Mouse (Mus musculus) liver, adult 2 months (tissue): ENCODE measurements around the gene Slc39a1. TPM values are rescaled to one million over a fixed set of nuclear protein-coding genes. Genes with fewer than 3 reads are reported as not detected.

Source experiments
- DNase-seq: peaks from one replicate; pipeline ENCODE4 v3.0.0-alpha.2; 2011; ENCODE audit warnings: low read depth, low spot score; ENCODE audit errors: extremely low read depth
- H3K27ac ChIP-seq: fragments of 200-500 bp; replicated peaks from 2 replicates; pipeline ENCODE4 v1.5.1; 2012; ENCODE audit warnings: low read depth, mild to moderate bottlenecking, control low read depth, inconsistent platforms, low read length; ENCODE audit not compliant: insufficient read depth
- H3K27me3 ChIP-seq: fragments of 200-500 bp; 2 replicates; pipeline ENCODE4 v1.6.1; 2012; ENCODE audit warnings: mild to moderate bottlenecking, moderate library complexity, low read length, inconsistent platforms; ENCODE audit not compliant: control insufficient read depth, insufficient read depth
- H3K36me3 ChIP-seq: fragments of 200-500 bp; 2 replicates; pipeline ENCODE4 v1.6.1; 2012; ENCODE audit warnings: low read length, inconsistent platforms; ENCODE audit not compliant: control insufficient read depth, insufficient read depth
- H3K4me1 ChIP-seq: fragments of 200-500 bp; 2 replicates; pipeline ENCODE4 v1.6.1; 2011; ENCODE audit warnings: low read length; ENCODE audit not compliant: control insufficient read depth, insufficient read depth
- H3K4me3 ChIP-seq: fragments of 200-500 bp; 2 replicates; pipeline ENCODE4 v1.5.1; 2011; ENCODE audit warnings: low read depth, mild to moderate bottlenecking, control low read depth, low read length, moderate library complexity; ENCODE audit not compliant: insufficient read depth
- H3K79me2 ChIP-seq: fragments of 200-500 bp; 2 replicates; pipeline ENCODE4 v1.6.1; 2012; ENCODE audit warnings: inconsistent platforms, mild to moderate bottlenecking, low read length, moderate library complexity; ENCODE audit not compliant: control insufficient read depth, insufficient read depth
- H3K9ac ChIP-seq: fragments of 200-500 bp; 2 replicates; pipeline ENCODE4 v1.6.1; 2012; ENCODE audit warnings: low read depth, mild to moderate bottlenecking, control low read depth, inconsistent platforms, low read length
- CTCF ChIP-seq: fragments of 200-500 bp; IDR thresholded peaks from 2 replicates; pipeline ENCODE4 v1.5.1; 2011; ENCODE audit warnings: low read depth, low read length, control low read depth
- POLR2A ChIP-seq: fragments of 200-500 bp; IDR thresholded peaks from 2 replicates; pipeline ENCODE4 v1.6.1; 2011; ENCODE audit warnings: low read length, control low read depth; ENCODE audit not compliant: insufficient read depth; ENCODE audit errors: extremely low read depth
- WGBS: fragments of 180-500 bp; shearing (Covaris S2); methylation state at CpG from one replicate; pipeline ENCODE4 v1.1.7; 2018; 5-methylcytosine and 5-hydroxymethylcytosine counted together
- polyA plus RNA-seq: library from polyadenylated mRNA; depleted of rRNA; stranded (reverse); fragments of >200 nt; gene quantifications from 2 replicates; pipeline ENCODE4 v1.2.3, GENCODE M21; 2012
- total RNA-seq: library from RNA; depleted of rRNA; stranded (reverse); fragments of >200 nt; gene quantifications from 2 replicates; pipeline ENCODE4 v1.2.3, GENCODE M21; 2014

Gene Slc39a1
- total and polyA plus RNA-seq, 2 experiments = 59.3 to 68.0 TPM

- Histone ChIP-seq H3K9ac (peak overlapping the region; percentile 56), H3K27ac (peak overlapping the region; percentile 83), H3K4me1 (peaks cover 6% of the 10 kb centered on the region), H3K27me3 (no peaks in the 10 kb centered on the region), H3K4me3 (peak overlapping the region; percentile 75; the same call in 1 of the 2 replicates), H3K36me3 (no peaks in the 10 kb centered on the region), H3K79me2 (no peaks in the 10 kb centered on the region)
- TF ChIP-seq POLR2A (no peak), CTCF (no peak)
- WGBS = 3% methylated on average over 6 of the region's 6 CpGs
- DNase-seq = peak; percentile 72
Observed at GRCm38 (mm10) chr3:90220088-90220487, 27.9 kb upstream of the Slc39a1 start.

- H3K9ac ChIP-seq = peak overlapping the region; percentile 76
- peak; percentile 63 for DNase-seq
- H3K4me3 ChIP-seq = peak overlapping the region; percentile 75
- WGBS = under 1% methylated on average over 19 of the region's 20 CpGs
- no peaks in the 10 kb centered on the region for H3K79me2 ChIP-seq
- TF ChIP-seq CTCF (no peak), POLR2A (peak; percentile 49; the same call in 1 of the 2 replicates)
- H3K4me1 ChIP-seq = peaks cover 6% of the 10 kb centered on the region
- no peaks in the 10 kb centered on the region for H3K36me3 ChIP-seq
- H3K27ac ChIP-seq = peak overlapping the region; percentile 83
- H3K27me3 ChIP-seq = no peaks in the 10 kb centered on the region
Observed at GRCm38 (mm10) chr3:90220531-90220951, 27.4 kb upstream of the Slc39a1 start.

GRCm38 (mm10) chr3:90221123-90221522 lies 26.8 kb upstream of the Slc39a1 start:
- TF ChIP-seq CTCF (no peak), POLR2A (no peak)
- Histone ChIP-seq H3K9ac (no peak overlapping the region), H3K36me3 (no peaks in the 10 kb centered on the region), H3K79me2 (no peaks in the 10 kb centered on the region), H3K27me3 (no peaks in the 10 kb centered on the region), H3K4me3 (no peak overlapping the region), H3K4me1 (peaks cover 6% of the 10 kb centered on the region), H3K27ac (no peak overlapping the region)
- 31% methylated on average over 5 of the region's 5 CpGs for WGBS
- DNase-seq = no peak

- no peaks in the 10 kb centered on the region for H3K36me3 ChIP-seq
- no peak for DNase-seq
- no peak overlapping the region for H3K27ac ChIP-seq
- WGBS = 66% methylated on average over 4 of the region's 4 CpGs
- no peaks in the 10 kb centered on the region for H3K79me2 ChIP-seq
- H3K4me1 ChIP-seq = peaks cover 6% of the 10 kb centered on the region
- TF ChIP-seq CTCF = no peak
- TF ChIP-seq POLR2A = no peak
- H3K27me3 ChIP-seq = no peaks in the 10 kb centered on the region
- H3K9ac ChIP-seq = no peak overlapping the region
- no peak overlapping the region for H3K4me3 ChIP-seq
Observed at GRCm38 (mm10) chr3:90222455-90222854, 25.5 kb upstream of the Slc39a1 start.

GRCm38 (mm10) chr3:90222941-90223340 lies 25.0 kb upstream of the Slc39a1 start:
- H3K27ac ChIP-seq = peak overlapping the region; percentile 6; the same call in 1 of the 2 replicates
- 79% methylated on average over 3 of the region's 3 CpGs for WGBS
- DNase-seq = no peak
- no peak for TF ChIP-seq CTCF
- TF ChIP-seq POLR2A = no peak
- no peaks in the 10 kb centered on the region for H3K36me3 ChIP-seq
- H3K4me1 ChIP-seq = peaks cover 6% of the 10 kb centered on the region
- no peak overlapping the region for H3K4me3 ChIP-seq
- no peak overlapping the region for H3K9ac ChIP-seq
- no peaks in the 10 kb centered on the region for H3K79me2 ChIP-seq
- H3K27me3 ChIP-seq = no peaks in the 10 kb centered on the region

- no peak for DNase-seq
- Histone ChIP-seq H3K4me1 (peaks cover 6% of the 10 kb centered on the region), H3K9ac (no peak overlapping the region), H3K36me3 (no peaks in the 10 kb centered on the region), H3K4me3 (no peak overlapping the region), H3K27ac (no peak overlapping the region), H3K27me3 (no peaks in the 10 kb centered on the region), H3K79me2 (no peaks in the 10 kb centered on the region)
- no peak for TF ChIP-seq POLR2A
- TF ChIP-seq CTCF = no peak
- 90% methylated on average over 8 of the region's 10 CpGs for WGBS
Observed at GRCm38 (mm10) chr3:90224331-90224730, 23.6 kb upstream of the Slc39a1 start.
